Mouse (Mus musculus): ENCODE measurements around the gene Fmo4. TPM values are rescaled to one million over a fixed set of nuclear protein-coding genes. Genes with fewer than 3 reads are reported as not detected.

Fmo4 gene
- 0.25 TPM in 1 of 2 replicates, not detected in the other for total RNA-seq (2017)

- ATAC-seq (ENCODE audit: extremely low read depth, insufficient number of reproducible peaks, low FRiP score, poor library complexity, severe bottlenecking): no peak
Measured at GRCm38 (mm10) chr1:162813836-162814156, at the start of gene Fmo4. Fmo4 (minus strand) TSS chr1:162813972.

- no peak for ATAC-seq (ENCODE audit: extremely low read depth, insufficient number of reproducible peaks, low FRiP score, poor library complexity, severe bottlenecking)
Measured at GRCm38 (mm10) chr1:162862328-162862727, 48.6 kb upstream of the Fmo4 start.

- no peak for ATAC-seq (ENCODE audit: extremely low read depth, insufficient number of reproducible peaks, low FRiP score, poor library complexity, severe bottlenecking)
Measured at GRCm38 (mm10) chr1:162859996-162860605, 46.3 kb upstream of the Fmo4 start.

GRCm38 (mm10) chr1:162859545-162859976 lies 45.8 kb upstream of the Fmo4 start:
- ATAC-seq (ENCODE audit: extremely low read depth, insufficient number of reproducible peaks, low FRiP score, poor library complexity, severe bottlenecking): no peak

- ATAC-seq (ENCODE audit: extremely low read depth, insufficient number of reproducible peaks, low FRiP score, poor library complexity, severe bottlenecking): no peak
Measured at GRCm38 (mm10) chr1:162858748-162859130, 45.0 kb upstream of the Fmo4 start.

GRCm38 (mm10) chr1:162857766-162858747 lies 44.3 kb upstream of the Fmo4 start:
- ATAC-seq (ENCODE audit: extremely low read depth, insufficient number of reproducible peaks, low FRiP score, poor library complexity, severe bottlenecking): no peak

GRCm38 (mm10) chr1:162853812-162854482 lies 40.2 kb upstream of the Fmo4 start:
- ATAC-seq (ENCODE audit: extremely low read depth, insufficient number of reproducible peaks, low FRiP score, poor library complexity, severe bottlenecking): no peak

GRCm38 (mm10) chr1:162847554-162847953 lies 33.8 kb upstream of the Fmo4 start:
- ATAC-seq (ENCODE audit: extremely low read depth, insufficient number of reproducible peaks, low FRiP score, poor library complexity, severe bottlenecking): no peak

GRCm38 (mm10) chr1:162840211-162840610 lies 26.4 kb upstream of the Fmo4 start:
- no peak for ATAC-seq (ENCODE audit: extremely low read depth, insufficient number of reproducible peaks, low FRiP score, poor library complexity, severe bottlenecking)

GRCm38 (mm10) chr1:162838976-162839375 lies 25.2 kb upstream of the Fmo4 start:
- no peak for ATAC-seq (ENCODE audit: extremely low read depth, insufficient number of reproducible peaks, low FRiP score, poor library complexity, severe bottlenecking)

GRCm38 (mm10) chr1:162834342-162834741 lies 20.6 kb upstream of the Fmo4 start:
- no peak for ATAC-seq (ENCODE audit: extremely low read depth, insufficient number of reproducible peaks, low FRiP score, poor library complexity, severe bottlenecking)

GRCm38 (mm10) chr1:162832574-162832953 lies 18.8 kb upstream of the Fmo4 start:
- ATAC-seq (ENCODE audit: extremely low read depth, insufficient number of reproducible peaks, low FRiP score, poor library complexity, severe bottlenecking): no peak

GRCm38 (mm10) chr1:162831838-162832573 lies 18.2 kb upstream of the Fmo4 start:
- ATAC-seq (ENCODE audit: extremely low read depth, insufficient number of reproducible peaks, low FRiP score, poor library complexity, severe bottlenecking): no peak

- ATAC-seq (ENCODE audit: extremely low read depth, insufficient number of reproducible peaks, low FRiP score, poor library complexity, severe bottlenecking): no peak
Measured at GRCm38 (mm10) chr1:162819280-162819679, 5.5 kb upstream of the Fmo4 start.

- ATAC-seq (ENCODE audit: extremely low read depth, insufficient number of reproducible peaks, low FRiP score, poor library complexity, severe bottlenecking): no peak
Measured at GRCm38 (mm10) chr1:162815381-162816127, 1.8 kb upstream of the Fmo4 start.

- ATAC-seq (ENCODE audit: extremely low read depth, insufficient number of reproducible peaks, low FRiP score, poor library complexity, severe bottlenecking): no peak
Measured at GRCm38 (mm10) chr1:162814932-162815331, 1.2 kb upstream of the Fmo4 start.

GRCm38 (mm10) chr1:162813143-162813835 lies 483 bp downstream of the Fmo4 start:
- no peak for ATAC-seq (ENCODE audit: extremely low read depth, insufficient number of reproducible peaks, low FRiP score, poor library complexity, severe bottlenecking)

- no peak for ATAC-seq (ENCODE audit: extremely low read depth, insufficient number of reproducible peaks, low FRiP score, poor library complexity, severe bottlenecking)
Measured at GRCm38 (mm10) chr1:162808541-162808940, 5.2 kb downstream of the Fmo4 start.
